Mouse (Mus musculus) embryo, embryonic 10 days (tissue): ENCODE measurements around the gene Slc34a2.

Experiments
- DNase-seq: peaks from one replicate; pipeline ENCODE4 v3.0.0-alpha.2; 2015; ENCODE audit warnings: low spot score

Slc34a2 gene

GRCm38 (mm10) chr5:53037781-53038180, at the start of gene Slc34a2:
Gene Slc34a2, plus strand, starts transcription at chr5:53038081.
- no peak for DNase-seq

GRCm38 (mm10) chr5:52990687-52991341, 47.1 kb upstream of the Slc34a2 start:
- no peak for DNase-seq

GRCm38 (mm10) chr5:52992210-52992897, 45.5 kb upstream of the Slc34a2 start:
- no peak for DNase-seq

GRCm38 (mm10) chr5:52993490-52994282, 44.2 kb upstream of the Slc34a2 start:
- DNase-seq = no peak

- DNase-seq = no peak
Observed at GRCm38 (mm10) chr5:52995461-52995860, 42.4 kb upstream of the Slc34a2 start.

- no peak for DNase-seq
Observed at GRCm38 (mm10) chr5:52996145-52996544, 41.7 kb upstream of the Slc34a2 start.

- DNase-seq = peak; percentile 43
Observed at GRCm38 (mm10) chr5:52996601-52997000, 41.3 kb upstream of the Slc34a2 start.

- DNase-seq = no peak
Observed at GRCm38 (mm10) chr5:52997032-52997431, 40.8 kb upstream of the Slc34a2 start.

- DNase-seq = no peak
Observed at GRCm38 (mm10) chr5:52998097-52998760, 39.7 kb upstream of the Slc34a2 start.

GRCm38 (mm10) chr5:53000169-53000872, 37.6 kb upstream of the Slc34a2 start:
- DNase-seq = no peak

GRCm38 (mm10) chr5:53002599-53003203, 35.2 kb upstream of the Slc34a2 start:
- DNase-seq = no peak

- no peak for DNase-seq
Observed at GRCm38 (mm10) chr5:53003495-53003894, 34.4 kb upstream of the Slc34a2 start.

GRCm38 (mm10) chr5:53003981-53004380, 33.9 kb upstream of the Slc34a2 start:
- DNase-seq = no peak

GRCm38 (mm10) chr5:53009027-53009769, 28.7 kb upstream of the Slc34a2 start:
- no peak for DNase-seq

- no peak for DNase-seq
Observed at GRCm38 (mm10) chr5:53009770-53010133, 28.1 kb upstream of the Slc34a2 start.

- DNase-seq = peak; percentile 7
Observed at GRCm38 (mm10) chr5:53011327-53011726, 26.6 kb upstream of the Slc34a2 start.

- no peak for DNase-seq
Observed at GRCm38 (mm10) chr5:53016606-53017005, 21.3 kb upstream of the Slc34a2 start.

GRCm38 (mm10) chr5:53018316-53018715, 19.6 kb upstream of the Slc34a2 start:
- DNase-seq = no peak

- no peak for DNase-seq
Observed at GRCm38 (mm10) chr5:53023432-53023831, 14.4 kb upstream of the Slc34a2 start.

GRCm38 (mm10) chr5:53023901-53024300, 14.0 kb upstream of the Slc34a2 start:
- DNase-seq = no peak
